Mouse (Mus musculus): ENCODE results near the gene Vstm4.

DNA sequence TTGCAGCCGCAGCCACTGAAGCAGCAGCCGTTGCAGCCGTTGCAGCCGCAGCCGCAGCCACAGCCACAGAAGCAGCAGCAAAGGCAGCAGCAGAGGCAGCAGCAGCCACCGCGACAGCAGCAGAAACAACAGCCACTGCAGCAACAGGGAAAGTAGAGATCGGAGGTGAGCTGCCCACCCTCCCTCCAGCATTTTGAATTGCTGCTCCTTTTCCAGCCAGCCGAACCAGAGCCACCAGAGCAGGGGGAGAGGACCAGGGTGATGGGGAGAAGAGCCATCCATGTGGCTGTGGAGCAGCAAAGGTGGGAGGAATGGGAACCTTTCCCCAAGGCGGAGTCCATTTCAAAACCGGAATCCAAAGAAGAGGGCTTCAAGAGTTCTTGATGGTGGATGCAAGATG, 20.4 kb upstream of the Vstm4 start:
- no peak for TF ChIP-seq CTCF (IDR thresholded peaks at IDR 0.05; ENCODE audit: low read depth)
- no peak for TF ChIP-seq EP300 (IDR thresholded peaks at IDR 0.05; ENCODE audit: low read depth)
